Mouse (Mus musculus) liver, embryonic 13.5 days (tissue): ENCODE data around the gene Scpep1. TPM values are rescaled to one million over a fixed set of nuclear protein-coding genes. Genes with fewer than 3 reads are reported as not detected.

Experiments used
- ATAC-seq: fragments of 200-750 bp; cut with Nextera tagmentation; 2 replicates; pipeline ENCODE4 v1.8.0; 2017; ENCODE audit warnings: low read depth, mild to moderate bottlenecking, moderate number of reproducible peaks, moderate library complexity
- DNase-seq: peaks from one replicate; pipeline ENCODE4 v3.0.0; 2022
- H3K27ac ChIP-seq: fragments of 300-500 bp; sonication (generic); 2 replicates; pipeline ENCODE4 v1.5.1; 2015; ENCODE audit warnings: moderate library complexity, mild to moderate bottlenecking, inconsistent platforms
- H3K27me3 ChIP-seq: fragments of 300-500 bp; sonication (generic); 2 replicates; pipeline ENCODE4 v1.6.1; 2015; ENCODE audit warnings: mild to moderate bottlenecking, inconsistent platforms
- H3K36me3 ChIP-seq: fragments of 300-500 bp; sonication (generic); 2 replicates; pipeline ENCODE4 v1.6.1; 2015; ENCODE audit warnings: mild to moderate bottlenecking, inconsistent platforms
- H3K4me1 ChIP-seq: fragments of 300-500 bp; sonication (generic); replicated peaks from 2 replicates; pipeline ENCODE4 v1.6.1; 2015; ENCODE audit warnings: inconsistent platforms
- H3K4me2 ChIP-seq: fragments of 300-500 bp; sonication (generic); 2 replicates; pipeline ENCODE4 v1.6.1; 2015; ENCODE audit warnings: inconsistent platforms, mild to moderate bottlenecking, moderate library complexity
- H3K4me3 ChIP-seq: fragments of 300-500 bp; sonication (generic); replicated peaks from 2 replicates; pipeline ENCODE4 v1.5.1; 2015; ENCODE audit warnings: mild to moderate bottlenecking, inconsistent platforms
- H3K9ac ChIP-seq: fragments of 300-500 bp; sonication (generic); 2 replicates; pipeline ENCODE4 v1.6.1; 2015; ENCODE audit warnings: mild to moderate bottlenecking, inconsistent platforms
- H3K9me3 ChIP-seq: fragments of 300-500 bp; sonication (generic); replicated peaks from 2 replicates; pipeline ENCODE4 v1.6.1; 2016; ENCODE audit warnings: inconsistent platforms
- WGBS: fragments of 180-500 bp; shearing (Covaris S2); methylation state at CpG from one replicate; pipeline ENCODE4 v1.1.7; 2015; ENCODE audit not compliant: insufficient replicate concordance; 5-methylcytosine and 5-hydroxymethylcytosine counted together
- polyA plus RNA-seq: library from polyadenylated mRNA; unstranded; fragments of >200 nt; fragmentation: Nextera tagmentation; extraction: Ambion mirVana; gene quantifications from 2 replicates; pipeline ENCODE4 v1.2.1, GENCODE M21; 2015

Gene Scpep1
- polyA plus RNA-seq, 1 experiment from 2014 or later, result 40.4 TPM

GRCm38 (mm10) chr11:88973776-88974701 lies 18.8 kb upstream of the Scpep1 start:
- peak; percentile 81 for ATAC-seq
- DNase-seq, result peak; percentile 84
- H3K4me2 ChIP-seq, result peak overlapping the region; percentile 81
- H3K27ac ChIP-seq, result peak overlapping the region; percentile 65; the same call in 1 of the 2 replicates
- no peaks in the 10 kb centered on the region for H3K9me3 ChIP-seq
- H3K4me1 ChIP-seq, result peaks cover 9% of the 10 kb centered on the region
- H3K36me3 ChIP-seq, result no peaks in the 10 kb centered on the region
- peak overlapping the region; percentile 76 for H3K9ac ChIP-seq
- no peaks in the 10 kb centered on the region for H3K27me3 ChIP-seq
- WGBS, result 1% methylated on average over 62 of the region's 62 CpGs
- peak overlapping the region; percentile 72 for H3K4me3 ChIP-seq

- no peak for ATAC-seq
- no peaks in the 10 kb centered on the region for H3K36me3 ChIP-seq
- WGBS, result 14% methylated on average over 2 of the region's 2 CpGs
Measured at GRCm38 (mm10) chr11:88970202-88970732, 15.0 kb upstream of the Scpep1 start, which contains the start of gene Coil. Gene Coil (plus strand): TSS chr11:88970252.

GRCm38 (mm10) chr11:88966881-88967361 lies 11.7 kb upstream of the Scpep1 start, which contains the start of gene Elobl:
Gene Elobl (minus strand): TSS chr11:88966931.
- Histone ChIP-seq H3K27me3 (no peaks in the 10 kb centered on the region), H3K9me3 (no peaks in the 10 kb centered on the region), H3K4me2 (no peak within 1 kb of the TSS), H3K9ac (no peak within 1 kb of the TSS), H3K36me3 (no peaks in the 10 kb centered on the region), H3K27ac (no peak within 1 kb of the TSS), H3K4me3 (no peak within 1 kb of the TSS), H3K4me1 (no peaks in the 10 kb centered on the region)
- 75% methylated on average over 2 of the region's 3 CpGs for WGBS
- ATAC-seq (no peak), DNase-seq (no peak)

More at GRCm38 (mm10) chr11:88970202-88970732, 15.0 kb upstream of the Scpep1 start, which contains the start of gene Coil:
- H3K9ac ChIP-seq, result no peak within 1 kb of the TSS
- H3K27ac ChIP-seq, result no peak within 1 kb of the TSS
- no peak for DNase-seq
- no peaks in the 10 kb centered on the region for H3K9me3 ChIP-seq
- H3K4me2 ChIP-seq, result no peak within 1 kb of the TSS
- no peaks in the 10 kb centered on the region for H3K27me3 ChIP-seq
- H3K4me1 ChIP-seq, result peaks cover 9% of the 10 kb centered on the region
- no peak within 1 kb of the TSS for H3K4me3 ChIP-seq

- H3K4me2 ChIP-seq, result no peak overlapping the region
- 59% methylated on average over 3 of the region's 3 CpGs for WGBS
- DNase-seq (no peak), ATAC-seq (no peak)
- no peaks in the 10 kb centered on the region for H3K27me3 ChIP-seq
- no peak overlapping the region for H3K27ac ChIP-seq
- no peaks in the 10 kb centered on the region for H3K36me3 ChIP-seq
- H3K4me3 ChIP-seq, result no peak overlapping the region
- H3K9me3 ChIP-seq, result no peaks in the 10 kb centered on the region
- no peak overlapping the region for H3K9ac ChIP-seq
- H3K4me1 ChIP-seq, result peaks cover 15% of the 10 kb centered on the region
Measured at GRCm38 (mm10) chr11:88958851-88959250, 3.6 kb upstream of the Scpep1 start.

GRCm38 (mm10) chr11:88954803-88955202 lies 462 bp downstream of the Scpep1 start:
- Histone ChIP-seq H3K36me3 (no peaks in the 10 kb centered on the region; the same call in 1 of the 2 replicates), H3K4me1 (peaks cover 37% of the 10 kb centered on the region), H3K27ac (peak overlapping the region; percentile 40), H3K9me3 (no peaks in the 10 kb centered on the region), H3K9ac (peak overlapping the region; percentile 54), H3K27me3 (no peaks in the 10 kb centered on the region), H3K4me2 (peak overlapping the region; percentile 70), H3K4me3 (peak overlapping the region; percentile 56)
- ATAC-seq (peak; percentile 35; the same call in 1 of the 2 replicates), DNase-seq (no peak)
- 2% methylated on average over 4 of the region's 4 CpGs for WGBS

GRCm38 (mm10) chr11:88953582-88953981 lies 1.7 kb downstream of the Scpep1 start:
- Histone ChIP-seq H3K27me3 (no peaks in the 10 kb centered on the region), H3K27ac (no peak overlapping the region), H3K9ac (0 out of 2 replicates have a peak overlapping the region, but pooled peaks have one; percentile 4), H3K4me1 (peaks cover 40% of the 10 kb centered on the region), H3K4me3 (no peak overlapping the region), H3K4me2 (peak overlapping the region; percentile 70), H3K9me3 (no peaks in the 10 kb centered on the region), H3K36me3 (no peaks in the 10 kb centered on the region; the same call in 1 of the 2 replicates)
- DNase-seq (no peak), ATAC-seq (peak; percentile 71)
- WGBS, result 42% methylated on average over 3 of the region's 3 CpGs

- Histone ChIP-seq H3K27ac (no peak overlapping the region), H3K9me3 (no peaks in the 10 kb centered on the region), H3K9ac (no peak overlapping the region), H3K4me1 (peaks cover 41% of the 10 kb centered on the region), H3K4me3 (no peak overlapping the region), H3K4me2 (no peak overlapping the region), H3K36me3 (no peaks in the 10 kb centered on the region; the same call in 1 of the 2 replicates), H3K27me3 (no peaks in the 10 kb centered on the region)
- no peak for DNase-seq
- WGBS, result 76% methylated on average over 5 of the region's 5 CpGs
- no peak for ATAC-seq
Measured at GRCm38 (mm10) chr11:88952117-88952516, 3.1 kb downstream of the Scpep1 start.

- WGBS, result 86% methylated on average over 2 of the region's 2 CpGs
- Histone ChIP-seq H3K27me3 (no peaks in the 10 kb centered on the region), H3K36me3 (no peaks in the 10 kb centered on the region; the same call in 1 of the 2 replicates), H3K4me3 (no peak overlapping the region), H3K9ac (no peak overlapping the region), H3K27ac (no peak overlapping the region), H3K4me1 (peaks cover 41% of the 10 kb centered on the region), H3K9me3 (no peaks in the 10 kb centered on the region), H3K4me2 (no peak overlapping the region)
- ATAC-seq (no peak), DNase-seq (no peak)
Measured at GRCm38 (mm10) chr11:88951576-88951975, 3.7 kb downstream of the Scpep1 start.

- Histone ChIP-seq H3K4me3 (no peak overlapping the region), H3K27me3 (no peaks in the 10 kb centered on the region), H3K4me2 (0 out of 2 replicates have a peak overlapping the region, but pooled peaks have one; percentile 14), H3K9me3 (no peaks in the 10 kb centered on the region), H3K36me3 (no peaks in the 10 kb centered on the region; the same call in 1 of the 2 replicates), H3K4me1 (peaks cover 41% of the 10 kb centered on the region), H3K27ac (no peak overlapping the region), H3K9ac (no peak overlapping the region)
- DNase-seq, result no peak
- no peak for ATAC-seq
- WGBS, result 81% methylated on average over 13 of the region's 13 CpGs
Measured at GRCm38 (mm10) chr11:88950640-88951250, 4.5 kb downstream of the Scpep1 start.

GRCm38 (mm10) chr11:88949802-88950639 lies 5.2 kb downstream of the Scpep1 start:
- ATAC-seq, result no peak
- no peaks in the 10 kb centered on the region for H3K9me3 ChIP-seq
- H3K27ac ChIP-seq, result no peak overlapping the region; the same call in 1 of the 2 replicates
- 0 out of 2 replicates have a peak overlapping the region, but pooled peaks have one; percentile 14 for H3K4me2 ChIP-seq
- WGBS, result 54% methylated on average over 8 of the region's 8 CpGs
- H3K4me1 ChIP-seq, result peaks cover 37% of the 10 kb centered on the region
- H3K27me3 ChIP-seq, result no peaks in the 10 kb centered on the region
- no peak for DNase-seq
- H3K4me3 ChIP-seq, result no peak overlapping the region
- H3K36me3 ChIP-seq, result no peaks in the 10 kb centered on the region; the same call in 1 of the 2 replicates
- H3K9ac ChIP-seq, result no peak overlapping the region
